Mouse (Mus musculus): Measurements from ENCODE around the gene Tcte3. TPM values are rescaled to one million over a fixed set of nuclear protein-coding genes. Genes with fewer than 3 reads are reported as not detected.
"Not testable (repeated sequence)": the region's sequence is repeated elsewhere in the genome, so short reads cannot be mapped to it uniquely, and the experiment has no call there.

Tcte3 gene
- polyA plus RNA-seq, 1 experiment from 2014 or later, result 1.2 TPM

- not testable (repeated sequence) for H3K36me3 ChIP-seq; H3K4me3 ChIP-seq; H3K27ac ChIP-seq; ATAC-seq (ENCODE audit: borderline replicate concordance, extremely low read depth, low FRiP score, low TSS enrichment); H3K4me1 ChIP-seq; H3K9ac ChIP-seq; H3K27me3 ChIP-seq; H3K9me3 ChIP-seq; H3K4me2 ChIP-seq
- WGBS, result no CpG with 5 or more reads among the region's 6 CpGs
These were observed 15.8 kb downstream of the Tcte3 start for GRCm38 (mm10) chr17:15025513-15025912.

GRCm38 (mm10) chr17:15024502-15025193, 16.6 kb downstream of the Tcte3 start:
- H3K4me3 ChIP-seq, H3K4me1 ChIP-seq, H3K36me3 ChIP-seq, H3K27ac ChIP-seq, H3K9ac ChIP-seq, H3K27me3 ChIP-seq, H3K9me3 ChIP-seq, H3K4me2 ChIP-seq: not testable (repeated sequence)
- no CpG with 5 or more reads among the region's 48 CpGs for WGBS
- ATAC-seq (ENCODE audit: borderline replicate concordance, extremely low read depth, low FRiP score, low TSS enrichment), result peak; percentile 88

- not testable (repeated sequence) for H3K27ac ChIP-seq, H3K4me3 ChIP-seq, H3K4me2 ChIP-seq, H3K36me3 ChIP-seq, H3K9ac ChIP-seq, H3K27me3 ChIP-seq, H3K9me3 ChIP-seq, H3K4me1 ChIP-seq
- no CpG with 5 or more reads among the region's 97 CpGs for WGBS
- ATAC-seq (ENCODE audit: borderline replicate concordance, extremely low read depth, low FRiP score, low TSS enrichment), result peak; percentile 80
These were observed 17.3 kb downstream of the Tcte3 start for GRCm38 (mm10) chr17:15023878-15024492.

- H3K36me3 ChIP-seq; ATAC-seq (ENCODE audit: borderline replicate concordance, extremely low read depth, low FRiP score, low TSS enrichment); H3K9me3 ChIP-seq; H3K4me1 ChIP-seq; H3K27me3 ChIP-seq; H3K9ac ChIP-seq; H3K4me3 ChIP-seq: not testable (repeated sequence)
- 0 out of 2 replicates have a peak overlapping the region, but pooled peaks have one; percentile 24 for H3K27ac ChIP-seq
- WGBS, result 89% methylated on average over 3 of the region's 3 CpGs
- H3K4me2 ChIP-seq, result 0 out of 2 replicates have a peak overlapping the region, but pooled peaks have one; percentile 20
These were observed 19.6 kb downstream of the Tcte3 start for GRCm38 (mm10) chr17:15021503-15022220.

GRCm38 (mm10) chr17:15009706-15010413, 31.4 kb downstream of the Tcte3 start, which contains the start of gene Gm3435:
Gene Gm3435, plus strand, starts transcription at chr17:15010176.
- peak; percentile 97 for ATAC-seq (ENCODE audit: borderline replicate concordance, extremely low read depth, low FRiP score, low TSS enrichment)
- H3K27me3 ChIP-seq, H3K36me3 ChIP-seq, H3K27ac ChIP-seq, H3K4me3 ChIP-seq, H3K9me3 ChIP-seq, H3K4me2 ChIP-seq, H3K4me1 ChIP-seq, H3K9ac ChIP-seq: not testable (repeated sequence)
- no CpG with 5 or more reads among the region's 60 CpGs for WGBS

GRCm38 (mm10) chr17:15009088-15009487, 32.2 kb downstream of the Tcte3 start:
- H3K27ac ChIP-seq; H3K4me2 ChIP-seq; ATAC-seq (ENCODE audit: borderline replicate concordance, extremely low read depth, low FRiP score, low TSS enrichment); H3K9me3 ChIP-seq; H3K9ac ChIP-seq; H3K27me3 ChIP-seq; H3K4me1 ChIP-seq; H3K4me3 ChIP-seq; H3K36me3 ChIP-seq: not testable (repeated sequence)
- no CpG with 5 or more reads among the region's 3 CpGs for WGBS

- ATAC-seq (ENCODE audit: borderline replicate concordance, extremely low read depth, low FRiP score, low TSS enrichment); H3K4me2 ChIP-seq; H3K27me3 ChIP-seq; H3K27ac ChIP-seq; H3K36me3 ChIP-seq; H3K9me3 ChIP-seq; H3K9ac ChIP-seq; H3K4me3 ChIP-seq; H3K4me1 ChIP-seq: not testable (repeated sequence)
- no CpG with 5 or more reads among the region's 4 CpGs for WGBS
These were observed 41.2 kb downstream of the Tcte3 start for GRCm38 (mm10) chr17:15000047-15000446.

- no CpG with 5 or more reads among the region's 5 CpGs for WGBS
- not testable (repeated sequence) for H3K9ac ChIP-seq; H3K4me3 ChIP-seq; H3K36me3 ChIP-seq; H3K27me3 ChIP-seq; H3K4me2 ChIP-seq; H3K9me3 ChIP-seq; H3K4me1 ChIP-seq; H3K27ac ChIP-seq; ATAC-seq (ENCODE audit: borderline replicate concordance, extremely low read depth, low FRiP score, low TSS enrichment)
These were observed 47.1 kb downstream of the Tcte3 start for GRCm38 (mm10) chr17:14994140-14994539.

GRCm38 (mm10) chr17:14993139-14993832, 48.0 kb downstream of the Tcte3 start:
- not testable (repeated sequence) for H3K36me3 ChIP-seq, H3K27me3 ChIP-seq, H3K4me3 ChIP-seq, H3K27ac ChIP-seq, H3K9me3 ChIP-seq, H3K4me2 ChIP-seq, H3K4me1 ChIP-seq, H3K9ac ChIP-seq
- ATAC-seq (ENCODE audit: borderline replicate concordance, extremely low read depth, low FRiP score, low TSS enrichment), result peak; percentile 89
- no CpG with 5 or more reads among the region's 47 CpGs for WGBS

GRCm38 (mm10) chr17:14992522-14993138, 48.7 kb downstream of the Tcte3 start:
- ATAC-seq (ENCODE audit: borderline replicate concordance, extremely low read depth, low FRiP score, low TSS enrichment), result peak; percentile 83
- H3K4me1 ChIP-seq, H3K4me3 ChIP-seq, H3K9ac ChIP-seq, H3K9me3 ChIP-seq, H3K4me2 ChIP-seq, H3K27ac ChIP-seq, H3K36me3 ChIP-seq, H3K27me3 ChIP-seq: not testable (repeated sequence)
- no CpG with 5 or more reads among the region's 98 CpGs for WGBS

- not testable (repeated sequence) for ATAC-seq (ENCODE audit: borderline replicate concordance, extremely low read depth, low FRiP score, low TSS enrichment); H3K4me1 ChIP-seq; H3K9me3 ChIP-seq; H3K9ac ChIP-seq; H3K27me3 ChIP-seq; H3K36me3 ChIP-seq; H3K4me2 ChIP-seq; H3K4me3 ChIP-seq; H3K27ac ChIP-seq
- 79% methylated on average over 4 of the region's 5 CpGs for WGBS
These were observed 51.1 kb downstream of the Tcte3 start for GRCm38 (mm10) chr17:14990116-14990702.

Data from lung, embryonic 15.5 days (tissue).